Mouse (Mus musculus) liver, postnatal 0 days (tissue): ENCODE measurements around the gene Mink1. TPM values are rescaled to one million over a fixed set of nuclear protein-coding genes. Genes with fewer than 3 reads are reported as not detected.

ENCODE experiments used
- ATAC-seq: fragments of 200-750 bp; cut with Nextera tagmentation; 2 replicates; pipeline ENCODE4 v1.8.0; 2017; ENCODE audit warnings: mild to moderate bottlenecking, moderate library complexity
- DNase-seq: peaks from one replicate; pipeline ENCODE4 v3.0.0-alpha.2; 2016
- H3K27ac ChIP-seq: fragments of 300-500 bp; sonication (generic); 2 replicates; pipeline ENCODE4 v1.5.1; 2014; ENCODE audit warnings: antibody characterized with exemption, moderate library complexity, mild to moderate bottlenecking, low read depth
- H3K27me3 ChIP-seq: fragments of 300-500 bp; sonication (generic); 2 replicates; pipeline ENCODE4 v1.6.1; 2014; ENCODE audit warnings: low read length, control low read depth, mixed read lengths; ENCODE audit not compliant: insufficient read depth
- H3K36me3 ChIP-seq: fragments of 300-500 bp; sonication (generic); replicated peaks from 2 replicates; pipeline ENCODE4 v1.6.1; 2014; ENCODE audit warnings: mild to moderate bottlenecking, control low read depth, low read length, moderate library complexity, mixed read lengths; ENCODE audit not compliant: insufficient read depth
- H3K4me1 ChIP-seq: fragments of 300-500 bp; sonication (generic); 2 replicates; pipeline ENCODE4 v1.6.1; 2014; ENCODE audit warnings: antibody characterized with exemption, mild to moderate bottlenecking, control low read depth; ENCODE audit not compliant: insufficient read depth
- H3K4me2 ChIP-seq: fragments of 300-500 bp; sonication (generic); 2 replicates; pipeline ENCODE4 v1.6.1; 2014; ENCODE audit warnings: low read depth, mild to moderate bottlenecking, low read length, moderate library complexity, mixed read lengths
- H3K4me3 ChIP-seq: fragments of 300-500 bp; sonication (generic); 2 replicates; pipeline ENCODE4 v1.5.1; 2014; ENCODE audit warnings: low read depth, low read length
- H3K9ac ChIP-seq: fragments of 300-500 bp; sonication (generic); replicated peaks from 2 replicates; pipeline ENCODE4 v1.6.1; 2014; ENCODE audit warnings: mild to moderate bottlenecking, moderate library complexity
- H3K9me3 ChIP-seq: fragments of 300-500 bp; sonication (generic); 2 replicates; pipeline ENCODE4 v1.6.1; 2016; ENCODE audit warnings: mild to moderate bottlenecking, control low read depth, low read length, mixed read lengths
- CTCF ChIP-seq: sonication (generic); IDR thresholded peaks from 2 replicates; pipeline ENCODE4 v1.5.1; 2016; ENCODE audit warnings: antibody characterized with exemption, low read depth
- EP300 ChIP-seq: IDR thresholded peaks from 2 replicates; pipeline ENCODE4 v1.6.1; 2016; ENCODE audit warnings: antibody characterized with exemption, low read depth, mild to moderate bottlenecking
- WGBS: fragments of 180-500 bp; shearing (Covaris S2); extraction: QIAGEN DNeasy Blood & Tissue Kit; methylation state at CpG from one replicate; pipeline ENCODE4 v1.1.7; 2014; ENCODE audit not compliant: insufficient replicate concordance; 5-methylcytosine and 5-hydroxymethylcytosine counted together
- polyA plus RNA-seq: library from polyadenylated mRNA; unstranded; fragments of >200 nt; fragmentation: Nextera tagmentation; extraction: Ambion mirVana; gene quantifications from 2 replicates; pipeline ENCODE4 v1.2.1, GENCODE M21; 2015

Gene Mink1
- polyA plus RNA-seq, 1 experiment from 2014 or later, result 3.9 TPM

- ATAC-seq, result peak; percentile 50; the same call in 1 of the 2 replicates
- Histone ChIP-seq H3K27me3 (no peaks in the 10 kb centered on the region), H3K4me3 (no peak overlapping the region), H3K9ac (no peak overlapping the region), H3K4me2 (no peak overlapping the region), H3K9me3 (no peaks in the 10 kb centered on the region), H3K4me1 (peaks cover 9% of the 10 kb centered on the region), H3K27ac (0 out of 2 replicates have a peak overlapping the region, but pooled peaks have one; percentile 25), H3K36me3 (no peaks in the 10 kb centered on the region)
- no peak for DNase-seq
- TF ChIP-seq EP300, result no peak
- no peak for TF ChIP-seq CTCF
- 61% methylated on average over 4 of the region's 4 CpGs for whole genome bisulfite sequencing
Observed at GRCm38 (mm10) chr11:70626877-70627276, 64.2 kb downstream of the Mink1 start.

- no peak for ATAC-seq
- H3K4me2 ChIP-seq, result no peak overlapping the region
- H3K36me3 ChIP-seq, result no peaks in the 10 kb centered on the region
- H3K27ac ChIP-seq, result no peak overlapping the region
- no peaks in the 10 kb centered on the region for H3K27me3 ChIP-seq
- WGBS, result 59% methylated on average over 2 of the region's 2 CpGs
- H3K4me3 ChIP-seq, result no peak overlapping the region
- no peak overlapping the region for H3K9ac ChIP-seq
- no peaks in the 10 kb centered on the region for H3K9me3 ChIP-seq
- TF ChIP-seq EP300 (no peak), CTCF (no peak)
- peaks cover 9% of the 10 kb centered on the region for H3K4me1 ChIP-seq
- DNase-seq, result no peak
Observed at GRCm38 (mm10) chr11:70628431-70628830, 65.8 kb downstream of the Mink1 start.

- H3K27me3 ChIP-seq, result no peaks in the 10 kb centered on the region
- H3K27ac ChIP-seq, result no peak overlapping the region
- TF ChIP-seq CTCF, result peak; percentile 73
- no peak for TF ChIP-seq EP300
- H3K9ac ChIP-seq, result no peak overlapping the region
- ATAC-seq (no peak), DNase-seq (no peak)
- 41% methylated on average over 5 of the region's 5 CpGs for WGBS
- no peaks in the 10 kb centered on the region for H3K36me3 ChIP-seq
- no peaks in the 10 kb centered on the region for H3K9me3 ChIP-seq
- H3K4me1 ChIP-seq, result peaks cover 9% of the 10 kb centered on the region
- H3K4me2 ChIP-seq, result no peak overlapping the region
- no peak overlapping the region for H3K4me3 ChIP-seq
Observed at GRCm38 (mm10) chr11:70629557-70629956, 66.9 kb downstream of the Mink1 start.

- no peak for DNase-seq
- Histone ChIP-seq H3K36me3 (no peaks in the 10 kb centered on the region), H3K4me2 (no peak overlapping the region), H3K4me3 (no peak overlapping the region), H3K27me3 (no peaks in the 10 kb centered on the region), H3K4me1 (peaks cover 9% of the 10 kb centered on the region), H3K27ac (no peak overlapping the region), H3K9me3 (no peaks in the 10 kb centered on the region), H3K9ac (no peak overlapping the region)
- ATAC-seq, result no peak
- TF ChIP-seq CTCF (no peak), EP300 (no peak)
- 42% methylated on average over 7 of the region's 7 CpGs for WGBS
Observed at GRCm38 (mm10) chr11:70630129-70630528, 67.4 kb downstream of the Mink1 start.

GRCm38 (mm10) chr11:70635601-70636000 lies 72.9 kb downstream of the Mink1 start:
- Histone ChIP-seq H3K4me3 (no peak overlapping the region), H3K4me2 (no peak overlapping the region), H3K4me1 (peaks cover 18% of the 10 kb centered on the region), H3K36me3 (no peaks in the 10 kb centered on the region), H3K9ac (no peak overlapping the region), H3K27ac (no peak overlapping the region), H3K27me3 (no peaks in the 10 kb centered on the region), H3K9me3 (no peaks in the 10 kb centered on the region)
- ATAC-seq (no peak), DNase-seq (no peak)
- WGBS, result 85% methylated on average over 4 of the region's 4 CpGs
- TF ChIP-seq CTCF (no peak), EP300 (no peak)

GRCm38 (mm10) chr11:70637764-70638163 lies 75.1 kb downstream of the Mink1 start:
- ATAC-seq, result no peak
- Histone ChIP-seq H3K4me1 (peaks cover 23% of the 10 kb centered on the region), H3K27ac (no peak overlapping the region; the same call in 1 of the 2 replicates), H3K36me3 (no peaks in the 10 kb centered on the region), H3K27me3 (no peaks in the 10 kb centered on the region), H3K9ac (no peak overlapping the region), H3K9me3 (no peaks in the 10 kb centered on the region), H3K4me3 (no peak overlapping the region), H3K4me2 (no peak overlapping the region)
- no peak for DNase-seq
- WGBS, result 76% methylated on average over 1 of the region's 1 CpGs
- TF ChIP-seq CTCF (no peak), EP300 (no peak)

- H3K4me1 ChIP-seq, result peaks cover 23% of the 10 kb centered on the region
- no peaks in the 10 kb centered on the region for H3K9me3 ChIP-seq
- DNase-seq, result no peak
- peak overlapping the region; percentile 80 for H3K27ac ChIP-seq
- no peak for TF ChIP-seq EP300
- TF ChIP-seq CTCF, result no peak
- H3K4me3 ChIP-seq, result no peak overlapping the region
- H3K36me3 ChIP-seq, result no peaks in the 10 kb centered on the region; the same call in 1 of the 2 replicates
- 69% methylated on average over 1 of the region's 1 CpGs for WGBS
- H3K9ac ChIP-seq, result no peak overlapping the region; the same call in 1 of the 2 replicates
- H3K27me3 ChIP-seq, result no peaks in the 10 kb centered on the region
- ATAC-seq, result peak; percentile 11; the same call in 1 of the 2 replicates
- H3K4me2 ChIP-seq, result peak overlapping the region; percentile 55
Observed at GRCm38 (mm10) chr11:70638293-70638692, 75.6 kb downstream of the Mink1 start.
